Mouse (Mus musculus) liver, embryonic 14.5 days (tissue): ENCODE measurements around the gene Vat1. TPM values are rescaled to one million over a fixed set of nuclear protein-coding genes. Genes with fewer than 3 reads are reported as not detected.

ENCODE experiments used
- ATAC-seq: fragments of 200-750 bp; cut with Nextera tagmentation; 2 replicates; pipeline ENCODE4 v1.8.0; 2017; ENCODE audit warnings: moderate number of reproducible peaks, mild to moderate bottlenecking, moderate library complexity; ENCODE audit not compliant: insufficient read depth
- DNase-seq, 3 experiments: peaks; one replicate each; pipeline ENCODE4 v3.0.0-alpha.2; 2012 to 2013; ENCODE audit warnings: low read depth in 3 of 3, low spot score in 3 of 3
- H3K27ac ChIP-seq: fragments of 300-500 bp; sonication (generic); 2 replicates; pipeline ENCODE4 v1.5.1; 2014; ENCODE audit warnings: moderate library complexity, mild to moderate bottlenecking, control low read depth, inconsistent platforms
- H3K27me3 ChIP-seq: fragments of 300-500 bp; sonication (generic); 2 replicates; pipeline ENCODE4 v1.6.1; 2014; ENCODE audit warnings: mild to moderate bottlenecking, low read length, moderate library complexity; ENCODE audit not compliant: control insufficient read depth, insufficient read depth
- H3K36me3 ChIP-seq: fragments of 300-500 bp; sonication (generic); replicated peaks from 2 replicates; pipeline ENCODE4 v1.6.1; 2014; ENCODE audit warnings: low read depth; ENCODE audit not compliant: control insufficient read depth, insufficient read depth
- H3K4me1 ChIP-seq, 2 experiments: fragments of 200-500 bp in 1 of 2; fragments of 300-500 bp in 1 of 2; sonication (generic) in 1 of 2; replicated peaks; 2 replicates each; pipeline ENCODE4 v1.6.1; 2012 to 2014; ENCODE audit warnings: antibody characterized with exemption in 1 of 2, inconsistent platforms in 1 of 2, low read length in 1 of 2; ENCODE audit not compliant: control insufficient read depth in 2 of 2, insufficient read depth in 2 of 2
- H3K4me2 ChIP-seq: fragments of 300-500 bp; sonication (generic); 2 replicates; pipeline ENCODE4 v1.6.1; 2014; ENCODE audit warnings: low read depth, mild to moderate bottlenecking, control low read depth, moderate library complexity
- H3K4me3 ChIP-seq, 2 experiments: fragments of 200-500 bp in 1 of 2; fragments of 300-500 bp in 1 of 2; sonication (generic) in 1 of 2; 2 replicates each; pipeline ENCODE4 v1.5.1; 2012 to 2014; ENCODE audit warnings: low read depth in 2 of 2, low read length in 2 of 2, mild to moderate bottlenecking in 2 of 2, control low read depth in 1 of 2, inconsistent platforms in 1 of 2, moderate library complexity in 1 of 2; ENCODE audit not compliant: insufficient read depth in 1 of 2
- H3K9ac ChIP-seq: fragments of 300-500 bp; sonication (generic); replicated peaks from 2 replicates; pipeline ENCODE4 v1.6.1; 2014; ENCODE audit warnings: mild to moderate bottlenecking, control low read depth, moderate library complexity
- H3K9me3 ChIP-seq: fragments of 300-500 bp; sonication (generic); 2 replicates; pipeline ENCODE4 v1.6.1; 2016; ENCODE audit warnings: low read length, mixed read lengths; ENCODE audit not compliant: control insufficient read depth
- CTCF ChIP-seq: IDR thresholded peaks from 2 replicates; pipeline ENCODE4 v1.5.1; 2016; ENCODE audit warnings: antibody characterized with exemption, low read depth, control low read depth
- EP300 ChIP-seq: IDR thresholded peaks from 2 replicates; pipeline ENCODE4 v1.6.1; 2016; ENCODE audit warnings: antibody characterized with exemption, low read depth
- WGBS: fragments of 180-500 bp; shearing (Covaris S2); extraction: QIAGEN DNeasy Blood & Tissue Kit; methylation state at CpG from one replicate; pipeline ENCODE4 v1.1.7; 2014; ENCODE audit not compliant: insufficient replicate concordance; 5-methylcytosine and 5-hydroxymethylcytosine counted together
- polyA plus RNA-seq, 2 experiments: library from polyadenylated mRNA; depleted of rRNA in 1 of 2; stranded (reverse) in 1 of 2; unstranded in 1 of 2; fragments of >200 nt; fragmentation: Nextera tagmentation in 1 of 2; extraction: Ambion mirVana in 1 of 2; gene quantifications; 2 replicates each; pipeline versions ENCODE4 v1.2.1 to v1.2.3; 2012 to 2014

The Vat1 gene
- polyA plus RNA-seq, 2 experiments, result 6.8 to 9.1 TPM

DNA sequence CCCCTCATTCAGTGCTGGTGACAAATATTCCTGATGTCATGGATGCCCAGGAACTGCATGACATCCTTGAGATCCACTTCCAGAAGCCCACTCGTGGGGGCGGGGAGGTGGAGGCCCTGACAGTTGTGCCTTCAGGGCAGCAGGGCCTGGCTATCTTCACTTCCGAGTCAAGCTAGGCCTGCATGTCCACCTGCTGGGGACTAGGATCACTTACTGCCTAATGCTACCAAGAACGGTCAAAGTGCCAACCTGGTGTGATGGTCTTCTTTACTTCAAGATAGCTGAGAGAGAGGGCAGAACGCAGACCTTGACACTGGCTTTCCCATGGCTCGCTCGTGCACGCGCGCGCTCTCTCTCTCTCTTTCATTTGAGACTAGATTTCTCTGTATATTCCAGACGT lies 7.8 kb downstream of the Vat1 start:
- H3K4me3 ChIP-seq, result no peak overlapping the region
- H3K27me3 ChIP-seq, result no peaks in the 10 kb centered on the region
- DNase-seq (no peak), ATAC-seq (no peak)
- 82% methylated on average over 12 of the region's 12 CpGs for WGBS
- H3K36me3 ChIP-seq, result peaks cover 4% of the 10 kb centered on the region
- H3K9me3 ChIP-seq, result no peaks in the 10 kb centered on the region
- no peak overlapping the region for H3K4me2 ChIP-seq
- H3K9ac ChIP-seq, result no peak overlapping the region
- no peak for TF ChIP-seq EP300
- TF ChIP-seq CTCF, result no peak
- H3K27ac ChIP-seq, result no peak overlapping the region
- peaks cover 3 to 6% of the 10 kb centered on the region in 2 experiments for H3K4me1 ChIP-seq

DNA sequence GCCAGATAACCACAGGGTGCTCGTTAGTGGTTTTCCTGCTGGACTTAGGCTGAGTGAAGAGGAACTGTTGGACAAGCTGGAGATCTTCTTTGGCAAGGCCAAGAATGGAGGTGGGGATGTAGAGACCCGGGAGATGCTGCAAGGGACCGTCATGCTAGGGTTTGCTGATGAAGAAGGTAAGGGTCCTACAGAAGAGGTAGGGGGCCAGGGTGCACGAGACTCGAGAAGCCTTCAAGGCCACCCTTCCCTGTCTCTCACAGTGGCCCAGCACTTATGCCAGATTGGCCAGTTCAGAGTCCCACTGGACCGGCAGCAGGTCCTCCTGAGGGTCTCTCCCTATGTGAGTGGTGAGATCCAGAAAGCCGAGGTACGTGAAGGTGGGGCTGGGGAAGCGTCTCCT lies 8.4 kb downstream of the Vat1 start:
- Histone ChIP-seq H3K36me3 (peaks cover 4% of the 10 kb centered on the region), H3K4me3 (no peak overlapping the region), H3K4me2 (no peak overlapping the region), H3K9me3 (no peaks in the 10 kb centered on the region), H3K9ac (no peak overlapping the region), H3K4me1 (no peaks in the 10 kb centered on the region; a peak in 1 of 4 replicates), H3K27ac (no peak overlapping the region), H3K27me3 (no peaks in the 10 kb centered on the region)
- no peak for ATAC-seq
- WGBS, result 78% methylated on average over 9 of the region's 9 CpGs
- TF ChIP-seq CTCF (no peak), EP300 (no peak)
- DNase-seq, result no peak

DNA sequence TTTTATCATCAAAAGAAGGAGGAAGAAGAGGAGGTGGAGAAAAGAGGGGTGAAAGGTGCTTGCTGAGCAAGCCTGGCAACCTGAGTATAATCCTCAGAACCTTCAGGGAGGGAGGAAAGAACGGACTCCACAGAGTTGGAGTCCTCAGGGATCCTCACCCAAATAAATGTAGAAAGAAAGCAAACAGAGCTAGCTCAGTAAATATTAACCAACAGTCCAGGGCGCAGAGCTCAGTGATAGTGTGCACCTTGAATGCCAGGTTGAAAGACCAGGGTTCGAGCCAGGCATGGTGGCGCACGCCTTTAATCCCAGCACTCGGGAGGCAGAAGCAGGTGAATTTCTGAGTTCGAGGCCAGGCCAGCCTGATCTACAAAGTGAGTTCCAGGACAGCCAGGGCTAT lies 10.4 kb downstream of the Vat1 start:
- Histone ChIP-seq H3K4me2 (no peak overlapping the region), H3K36me3 (peaks cover 4% of the 10 kb centered on the region), H3K4me3 (no peak overlapping the region), H3K9ac (no peak overlapping the region), H3K27ac (no peak overlapping the region), H3K4me1 (peaks cover 0 to 12% of the 10 kb centered on the region in 2 experiments; a peak in 2 of 4 replicates), H3K9me3 (no peaks in the 10 kb centered on the region), H3K27me3 (no peaks in the 10 kb centered on the region)
- no peak for TF ChIP-seq CTCF
- TF ChIP-seq EP300, result no peak
- ATAC-seq, result no peak
- no peak for DNase-seq
- WGBS, result 70% methylated on average over 7 of the region's 7 CpGs

DNA sequence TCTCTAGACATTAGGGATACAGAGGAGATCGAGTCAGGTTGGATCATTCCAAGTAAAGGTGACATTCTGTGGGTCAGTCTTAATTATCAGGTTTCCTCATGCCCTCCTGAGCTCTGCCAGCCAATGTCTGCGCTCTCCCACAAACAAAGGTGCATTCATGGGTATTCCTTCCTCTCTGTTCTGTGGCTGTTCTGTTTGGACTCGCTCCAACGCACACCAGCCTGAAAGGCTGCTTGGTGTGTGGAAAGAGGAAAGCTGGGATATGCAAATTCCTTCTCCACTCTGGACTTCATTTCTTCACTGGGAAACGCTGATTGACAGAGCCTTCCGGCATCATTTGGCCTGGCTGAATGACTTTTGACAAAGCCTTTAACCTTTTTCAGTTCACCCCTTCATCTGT lies 11.3 kb downstream of the Vat1 start:
- H3K36me3 ChIP-seq, result no peaks in the 10 kb centered on the region; the same call in none of the 2 replicates
- ATAC-seq, result no peak
- DNase-seq, result no peak
- H3K4me3 ChIP-seq, result no peak overlapping the region
- H3K27me3 ChIP-seq, result no peaks in the 10 kb centered on the region
- 77% methylated on average over 6 of the region's 6 CpGs for WGBS
- no peak overlapping the region for H3K9ac ChIP-seq
- H3K4me2 ChIP-seq, result no peak overlapping the region
- no peaks in the 10 kb centered on the region for H3K9me3 ChIP-seq
- no peak overlapping the region for H3K27ac ChIP-seq
- H3K4me1 ChIP-seq, result peaks cover 0 to 12% of the 10 kb centered on the region in 2 experiments; a peak in 2 of 4 replicates
- TF ChIP-seq EP300 (no peak), CTCF (no peak)

DNA sequence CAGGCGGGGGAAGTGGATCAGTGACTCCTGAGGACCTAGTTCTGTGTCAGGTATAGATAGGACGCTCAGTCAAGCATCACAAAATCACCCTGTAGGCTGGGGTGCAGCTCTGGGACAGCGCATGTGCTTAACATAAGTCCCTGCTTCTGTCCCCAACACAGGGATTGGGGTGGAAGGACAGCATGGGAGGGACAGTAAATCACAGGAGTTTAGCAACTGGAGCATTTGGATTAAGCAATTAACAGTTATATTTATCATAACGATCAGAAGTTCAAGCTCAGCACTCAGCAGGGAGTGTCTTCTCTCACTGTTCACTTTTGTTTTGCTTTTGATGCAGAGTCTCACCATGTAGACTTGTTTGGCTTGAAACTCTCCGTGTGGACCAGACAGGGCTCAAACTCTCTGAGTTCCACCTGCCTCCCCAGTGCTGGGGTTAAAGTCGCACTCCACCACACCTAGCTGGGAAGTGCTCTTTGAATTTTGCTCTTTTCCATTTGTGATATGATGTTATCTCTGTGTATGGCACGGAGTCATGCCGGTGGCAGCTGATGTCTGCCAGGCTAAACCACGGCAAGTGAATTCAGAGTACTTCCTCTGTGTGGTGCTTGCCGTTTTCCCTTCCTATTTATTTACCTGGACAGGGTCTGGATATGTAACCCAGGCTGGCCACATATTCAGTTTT lies 13.8 kb downstream of the Vat1 start:
- H3K9me3 ChIP-seq, result no peaks in the 10 kb centered on the region
- ATAC-seq, result no peak
- no peaks in the 10 kb centered on the region for H3K27me3 ChIP-seq
- H3K4me1 ChIP-seq, result peaks cover 13 to 22% of the 10 kb centered on the region in 2 experiments
- H3K9ac ChIP-seq, result no peak overlapping the region
- H3K4me2 ChIP-seq, result no peak overlapping the region
- no peak for DNase-seq
- no peak for TF ChIP-seq CTCF
- TF ChIP-seq EP300, result no peak
- WGBS, result 49% methylated on average over 10 of the region's 10 CpGs
- no peak overlapping the region for H3K27ac ChIP-seq
- H3K36me3 ChIP-seq, result no peaks in the 10 kb centered on the region; the same call in none of the 2 replicates
- H3K4me3 ChIP-seq, result no peak overlapping the region
